ENCODE assay signal across 9 mouse cellular contexts in genomic region chr1:39762025-39762370, GRCm38 (mm10). TPM values are rescaled to one million over a fixed set of nuclear protein-coding genes. Genes with fewer than 3 reads are reported as not detected.
DNase-seq lines count a peak whose midpoint lies in the region; ATAC-seq and TF ChIP-seq lines count a peak whose summit lies in the region.
"Had no signal": no experiment of that assay in that cellular context is flagged by ENCODE, and none has a peak within 500 bp of the region (broad histone marks: within the 10 kb centered on the region; RNA-seq: fewer than 3 reads in every experiment).

No protein-coding gene starts in this region.

- no peaks in the 10 kb centered on the region for H3K79me2 ChIP-seq in myocyte (ENCODE audit: control insufficient read depth, insufficient read depth)

- H3ac ChIP-seq in myocyte (ENCODE audit: control insufficient read depth, insufficient read length): peak overlapping the region; percentile 25

- H3K36me3 ChIP-seq in forebrain, embryonic 14.5 days (ENCODE audit: control insufficient read depth, insufficient read depth, low read length): no peaks in the 10 kb centered on the region
- H3K36me3 ChIP-seq in heart, postnatal 0 days (replicated peaks; ENCODE audit: control insufficient read depth, insufficient read depth, low read length): no peaks in the 10 kb centered on the region
- no peaks in the 10 kb centered on the region for H3K36me3 ChIP-seq in liver, embryonic 12.5 days
- no peaks in the 10 kb centered on the region for H3K36me3 ChIP-seq in myocyte (ENCODE audit: control insufficient read depth, insufficient read depth)
- H3K36me3 ChIP-seq in testis, adult 2 months (ENCODE audit: control insufficient read depth, insufficient read depth, low read length): no peaks in the 10 kb centered on the region
- H3K36me3 ChIP-seq: G1E had no signal

- peak; percentile 97 for DNase-seq in 416B (ENCODE audit: low read depth)
- peak; percentile 92 for DNase-seq in forebrain, embryonic 14.5 days (ENCODE audit: low spot score)
- peak; percentile 96 for DNase-seq in heart, postnatal 0 days (ENCODE audit: low spot score)
- peak; percentile 90 to 96 for DNase-seq in kidney, postnatal 36 days

- no peaks in the 10 kb centered on the region for H3K9me3 ChIP-seq in forebrain, embryonic 14.5 days (replicated peaks; ENCODE audit: control insufficient read depth, low read length)
- no peaks in the 10 kb centered on the region for H3K9me3 ChIP-seq in heart, postnatal 0 days (replicated peaks; ENCODE audit: control insufficient read depth, low read length)
- no peaks in the 10 kb centered on the region for H3K9me3 ChIP-seq in liver, embryonic 12.5 days (replicated peaks)
- H3K9me3 ChIP-seq: G1E had no signal

- peak overlapping the region; percentile 37 for H3K4me2 ChIP-seq in forebrain, embryonic 14.5 days (ENCODE audit: low read length)
- peak overlapping the region; percentile 63 for H3K4me2 ChIP-seq in heart, postnatal 0 days (ENCODE audit: low read depth, low read length)
- H3K4me2 ChIP-seq in liver, embryonic 12.5 days: peak overlapping the region; percentile 44
- H3K4me2 ChIP-seq in myocyte (ENCODE audit: low read depth): peak overlapping the region; percentile 94

- H3K27ac ChIP-seq in bone marrow macrophage, adult 2 months (ENCODE audit: insufficient read depth, low read depth, low read length): peak overlapping the region; percentile 92
- H3K27ac ChIP-seq in forebrain, embryonic 14.5 days (ENCODE audit: low read depth, low read length): no peak overlapping the region
- H3K27ac ChIP-seq in heart, postnatal 0 days (ENCODE audit: low read depth): peak overlapping the region; percentile 89
- H3K27ac ChIP-seq in liver, embryonic 12.5 days: peak overlapping the region; percentile 28; the same call in 1 of the 2 replicates
- peak overlapping the region; percentile 79 for H3K27ac ChIP-seq in testis, adult 2 months (ENCODE audit: control insufficient read depth, insufficient read depth, low read depth, low read length)

- no peak overlapping the region for H3K9ac ChIP-seq in forebrain, embryonic 14.5 days (ENCODE audit: low read length)
- peak overlapping the region; percentile 34; the same call in 1 of the 2 replicates for H3K9ac ChIP-seq in heart, postnatal 0 days (replicated peaks; ENCODE audit: low read depth, low read length)
- H3K9ac ChIP-seq in liver, embryonic 12.5 days: no peak overlapping the region

- ATAC-seq in forebrain, embryonic 14.5 days: peak; percentile 76; the same call in 1 of the 2 replicates
- peak; percentile 79 for ATAC-seq in heart, postnatal 0 days (ENCODE audit: insufficient read depth, low read depth)
- no peak for ATAC-seq in liver, embryonic 12.5 days

- H3K4me3 ChIP-seq in bone marrow macrophage, adult 2 months (ENCODE audit: insufficient read depth, low read length): peak overlapping the region; percentile 41
- no peak overlapping the region for H3K4me3 ChIP-seq in forebrain, embryonic 14.5 days (ENCODE audit: low read depth, low read length)
- peak overlapping the region; percentile 34 for H3K4me3 ChIP-seq in heart, postnatal 0 days (ENCODE audit: low read depth, low read length)
- H3K4me3 ChIP-seq in liver, embryonic 12.5 days: peak overlapping the region; percentile 11
- peak overlapping the region; percentile 17 for H3K4me3 ChIP-seq in myocyte
- H3K4me3 ChIP-seq in testis, adult 2 months (ENCODE audit: control insufficient read depth, low read depth, low read length): 0 out of 2 replicates have a peak overlapping the region, but pooled peaks have one; percentile 7

- TF ChIP-seq POLR2A in bone marrow macrophage, adult 2 months (IDR thresholded peaks at IDR 0.05; ENCODE audit: borderline replicate concordance, low read depth, low read length): no peak
- no peak for TF ChIP-seq POLR2A in myocyte (IDR thresholded peaks at IDR 0.05; ENCODE audit: insufficient read length, low read depth)
- no peak for TF ChIP-seq POLR2A in testis, adult 2 months (IDR thresholded peaks at IDR 0.05; ENCODE audit: control insufficient read depth, low read depth, low read length)

- TF ChIP-seq EP300 in heart, postnatal 0 days (IDR thresholded peaks at IDR 0.05; ENCODE audit: low read depth): no peak

- TF ChIP-seq CTCF in bone marrow macrophage, adult 2 months (IDR thresholded peaks at IDR 0.05; ENCODE audit: low read depth, low read length): no peak
- TF ChIP-seq CTCF in heart, postnatal 0 days (IDR thresholded peaks at IDR 0.05; ENCODE audit: low read depth): 0 out of 2 replicates have a peak, but pooled peaks have one; percentile 6
- TF ChIP-seq CTCF in testis, adult 2 months (IDR thresholded peaks at IDR 0.05; ENCODE audit: control insufficient read depth, insufficient read depth, insufficient replicate concordance, low read depth, low read length): no peak

- H3K27me3 ChIP-seq in forebrain, embryonic 14.5 days (replicated peaks; ENCODE audit: control insufficient read depth, insufficient read depth, low read length): no peaks in the 10 kb centered on the region
- no peaks in the 10 kb centered on the region for H3K27me3 ChIP-seq in heart, postnatal 0 days (ENCODE audit: control insufficient read depth, insufficient read depth, low read length)
- H3K27me3 ChIP-seq in liver, embryonic 12.5 days (replicated peaks): no peaks in the 10 kb centered on the region; the same call in 1 of the 2 replicates
- H3K27me3 ChIP-seq in myocyte (ENCODE audit: control insufficient read depth, insufficient read depth, insufficient read length): no peaks in the 10 kb centered on the region
- no peaks in the 10 kb centered on the region for H3K27me3 ChIP-seq in testis, adult 2 months (ENCODE audit: control insufficient read depth, insufficient read depth, low read length)

- 3% methylated on average over 10 of the region's 10 CpGs for WGBS in forebrain, embryonic 14.5 days
- WGBS in heart, postnatal 0 days: 2% methylated on average over 10 of the region's 10 CpGs
- WGBS in liver, embryonic 12.5 days (ENCODE audit: insufficient replicate concordance): 7% methylated on average over 10 of the region's 10 CpGs

- peaks cover 28% of the 10 kb centered on the region for H3K4me1 ChIP-seq in bone marrow macrophage, adult 2 months (ENCODE audit: control insufficient read depth, insufficient read depth, low read length)
- H3K4me1 ChIP-seq in forebrain, embryonic 14.5 days (ENCODE audit: control insufficient read depth, insufficient read depth, low read length): peaks cover 12% of the 10 kb centered on the region; the same call in 1 of the 2 replicates
- H3K4me1 ChIP-seq in heart, postnatal 0 days (ENCODE audit: control insufficient read depth, insufficient read depth): peaks cover 32% of the 10 kb centered on the region
- peaks cover 23% of the 10 kb centered on the region for H3K4me1 ChIP-seq in liver, embryonic 12.5 days
- H3K4me1 ChIP-seq in testis, adult 2 months (ENCODE audit: control insufficient read depth, insufficient read depth, low read length): peaks cover 6% of the 10 kb centered on the region

TF ChIP-seq in myocyte, 11 proteins besides CTCF, POLR2A, EP300 and RAD21:
- peak in 1 of 3 experiments; percentile 54 for TF ChIP-seq MYOG (IDR thresholded peaks at IDR 0.05; ENCODE audit: control insufficient read depth in 1 of 3, insufficient read depth in 1 of 3, insufficient read length in 2 of 3, low read depth in 2 of 3)
- peak; percentile 28 for TF ChIP-seq USF1 (IDR thresholded peaks at IDR 0.05; ENCODE audit: low read depth)
- TF ChIP-seq MYOD1 (IDR thresholded peaks at IDR 0.05; ENCODE audit: control insufficient read depth in 1 of 3, insufficient read length in 2 of 3, low read depth in 2 of 3): peak in 1 of 3 experiments; percentile 31
- no peak for TF ChIP-seq CEBPB (IDR thresholded peaks at IDR 0.05; ENCODE audit: insufficient read depth, poor library complexity, severe bottlenecking)

RNA-seq across cellular contexts. Expression of gene Rfx8, which starts 41.2 kb away (rescaled TPM):
- polyA plus RNA-seq in bone marrow macrophage, adult 2 months (2012; ENCODE audit: insufficient read depth, insufficient read length, missing spikeins): not detected in 2 replicates
- polyA plus RNA-seq in forebrain, embryonic 14.5 days (2014; fragmentation: Nextera tagmentation; extraction: Ambion mirVana): 0.19 and 0.32 TPM in 2 replicates
- not detected in 2 replicates for total RNA-seq in heart, postnatal 0 days (2014; rRNA removed; ENCODE audit: low replicate concordance)
- 0.68 and 0.71 TPM in 2 replicates for polyA plus RNA-seq in heart, postnatal 0 days (2015; fragmentation: Nextera tagmentation; extraction: Ambion mirVana)
- 0.12 TPM in 2 replicates for polyA plus RNA-seq in liver, embryonic 12.5 days (2016; fragmentation: Nextera tagmentation; extraction: Ambion mirVana)
- polyA plus RNA-seq in myocyte (2012; fragmentation: generic; extraction: Trizol): 0.16 TPM
- polyA plus RNA-seq in testis, adult 2 months (2012; rRNA removed): 37.8 and 39.1 TPM in 2 replicates
- polyA plus RNA-seq: G1E had no signal

RNA-seq across cellular contexts. Expression of gene Gm3646, which starts 43.1 kb away (rescaled TPM):
- not detected in 2 replicates for polyA plus RNA-seq in bone marrow macrophage, adult 2 months (2012; ENCODE audit: insufficient read depth, insufficient read length, missing spikeins)
- polyA plus RNA-seq in forebrain, embryonic 14.5 days (2014; fragmentation: Nextera tagmentation; extraction: Ambion mirVana): not detected in 2 replicates
- total RNA-seq in heart, postnatal 0 days (2014; rRNA removed; ENCODE audit: low replicate concordance): 3.4 and 3.7 TPM in 2 replicates
- polyA plus RNA-seq in heart, postnatal 0 days (2015; fragmentation: Nextera tagmentation; extraction: Ambion mirVana): 13.8 and 17.4 TPM in 2 replicates
- not detected in 2 replicates for polyA plus RNA-seq in liver, embryonic 12.5 days (2016; fragmentation: Nextera tagmentation; extraction: Ambion mirVana)
- 0.20 TPM for polyA plus RNA-seq in myocyte (2012; fragmentation: generic; extraction: Trizol)
- not detected in 2 replicates for polyA plus RNA-seq in testis, adult 2 months (2012; rRNA removed)
- total RNA-seq: G1E had no signal
- polyA plus RNA-seq: G1E had no signal

Comparison
In these comparisons a context has a peak if more than half of its experiments do, and no peak if none do; other contexts are left out.
1. H3K4me2 ChIP-seq: peak in every context shown above with its lines; median percentile 94 in myocyte; 63 in heart, postnatal 0 days; 44 in liver, embryonic 12.5 days; 37 in forebrain, embryonic 14.5 days.
2. RNA of gene Rfx8, which starts 41.2 kb away (polyA plus RNA-seq): 37.8 to 39.1 TPM in testis, adult 2 months; 0.68 to 0.71 TPM in heart, postnatal 0 days, 0.19 to 0.32 TPM in forebrain, embryonic 14.5 days, 0.16 TPM in myocyte (single experiment), 0.12 TPM in liver, embryonic 12.5 days and not detected in bone marrow macrophage, adult 2 months; every median in the first group is over 10 times any median in the second.
3. RNA of gene Gm3646, which starts 43.1 kb away (polyA plus RNA-seq): 13.8 to 17.4 TPM in heart, postnatal 0 days; 0.20 TPM in myocyte (single experiment), not detected in forebrain, embryonic 14.5 days, not detected in bone marrow macrophage, adult 2 months, not detected in liver, embryonic 12.5 days and not detected in testis, adult 2 months; every median in the first group is over 10 times any median in the second.
4. Peak in every context shown above with its lines, with median percentiles within 50 percentile points of each other: DNase-seq.